Mouse (Mus musculus) ES-Bruce4 (cell line): ENCODE measurements at regions not wholly inside any gene's neighbourhood (a gene's known extent, or its start where the extent isn't known, plus 50 kb on each side); places are given as distances from the start of the nearest gene placed in this dataset.

ENCODE experiments used
- CTCF ChIP-seq: IDR thresholded peaks from one replicate; pipeline ENCODE4 v1.8.1; 2011; ENCODE audit warnings: low read depth, low read length
- EP300 ChIP-seq: IDR thresholded peaks from 2 replicates; pipeline ENCODE4 v1.6.1; 2011; ENCODE audit warnings: low read depth, low read length; ENCODE audit not compliant: insufficient read depth
- POLR2A ChIP-seq: IDR thresholded peaks from one replicate; pipeline ENCODE4 v1.8.1; 2011; ENCODE audit warnings: low read length; ENCODE audit not compliant: insufficient read depth

DNA sequence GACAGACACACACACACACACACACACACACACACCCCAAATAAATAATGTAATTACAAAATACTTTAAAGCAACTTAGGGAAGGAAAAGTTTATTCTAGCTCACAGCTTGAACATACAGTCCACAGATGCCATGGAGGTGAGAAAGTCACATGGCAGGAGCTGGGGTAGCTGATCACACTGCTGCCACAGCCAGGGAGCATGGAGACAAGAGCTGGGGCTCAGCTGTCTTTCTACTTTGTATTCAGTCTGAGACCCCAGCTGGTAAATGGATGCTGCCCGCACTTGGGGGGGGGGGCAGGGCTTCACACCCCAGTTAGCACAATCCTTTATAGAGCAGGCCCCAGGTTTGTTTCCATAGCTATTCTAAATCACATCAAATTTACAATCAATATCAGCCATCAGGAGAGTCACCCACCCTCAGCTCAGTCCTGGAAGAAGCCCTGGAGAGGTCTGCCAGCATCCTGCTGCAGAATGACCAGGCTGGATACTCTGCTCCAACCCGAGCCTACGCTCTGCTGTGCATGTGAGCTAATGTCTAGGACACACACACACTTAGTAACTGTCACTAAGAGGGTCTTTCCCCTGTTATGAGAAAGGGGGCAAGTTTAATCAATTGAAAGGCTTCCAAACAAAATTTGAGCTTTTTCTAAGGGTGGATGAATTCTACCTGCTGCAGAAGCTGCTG, 184.3 kb upstream of the Tle3 start:
- no peak for TF ChIP-seq CTCF
- TF ChIP-seq POLR2A, result no peak
- no peak for TF ChIP-seq EP300
